Mouse (Mus musculus): ENCODE results near the gene Srgap2.
"Not testable (repeated sequence)": the region's sequence is repeated elsewhere in the genome, so short reads cannot be mapped to it uniquely, and the experiment has no call there.

Gene Srgap2

DNA sequence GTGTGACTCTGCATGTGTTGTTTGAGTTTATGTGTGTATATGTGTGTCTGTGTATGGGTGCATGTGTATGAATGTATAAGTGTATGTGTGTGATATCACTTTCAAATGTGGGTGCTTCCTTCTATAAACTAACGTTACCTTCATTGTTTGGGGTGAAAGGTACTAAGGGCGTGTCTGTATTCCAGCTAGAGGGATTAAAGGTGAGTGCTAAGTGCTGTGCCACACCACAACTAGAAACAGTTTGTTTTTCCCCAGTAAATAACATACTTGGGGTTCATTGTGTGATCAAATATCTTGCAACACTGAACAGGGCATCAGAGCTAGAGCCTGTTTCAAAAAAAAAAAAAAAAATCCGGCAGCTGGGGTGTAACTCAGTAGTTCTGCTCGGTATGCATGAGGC lies 245.4 kb downstream of the Srgap2 start:
- no peak for DNase-seq

- no peak for DNase-seq
Measured at GRCm38 (mm10) chr1:131280280-131280679, 246.9 kb downstream of the Srgap2 start.

- no peak for DNase-seq
Measured at GRCm38 (mm10) chr1:131279456-131279776, 247.7 kb downstream of the Srgap2 start, which contains the start of gene Ikbke. Ikbke (minus strand) TSS chr1:131279606.

DNA sequence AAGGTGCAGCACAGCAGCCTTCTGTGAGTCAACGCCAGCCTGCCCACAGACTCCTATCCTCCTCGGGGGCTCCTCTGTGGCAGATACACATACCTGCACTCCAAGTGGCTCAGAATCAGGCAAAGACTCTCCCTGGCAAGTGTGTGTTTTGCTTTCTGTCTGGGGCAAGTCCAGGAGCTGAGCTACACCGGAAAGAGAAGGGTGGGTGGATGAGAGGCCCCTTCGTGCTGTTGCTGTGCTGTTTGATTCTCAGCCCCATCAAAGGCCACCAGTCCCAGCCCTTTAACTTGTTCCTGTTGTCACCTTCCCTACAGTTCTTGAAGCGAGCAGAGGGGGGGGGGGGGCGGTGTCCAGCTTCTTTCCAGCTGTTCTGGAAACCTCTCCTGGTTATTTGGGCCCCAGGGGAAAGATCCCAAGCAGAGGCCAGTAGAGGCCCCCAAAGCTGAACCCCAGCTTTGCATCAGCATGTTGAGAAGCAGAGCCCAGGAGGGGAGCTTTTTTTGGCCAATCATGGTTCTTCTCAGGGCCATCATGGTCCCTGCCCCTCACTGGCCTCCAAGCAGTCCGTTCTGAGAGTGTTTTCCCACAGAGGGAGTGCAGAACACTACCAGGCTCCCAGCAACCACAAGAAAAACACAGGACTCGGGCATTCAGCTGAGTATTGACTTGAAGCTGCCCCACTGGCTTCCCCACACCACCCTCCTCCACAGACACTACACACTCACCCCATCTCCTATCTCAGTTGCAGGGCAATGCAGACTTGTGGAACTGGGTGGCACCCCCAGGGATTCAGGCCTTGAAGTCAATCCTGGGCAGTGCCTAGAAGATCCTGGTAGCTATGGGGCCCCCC lies 248.3 kb downstream of the Srgap2 start:
- no peak for DNase-seq

DNA sequence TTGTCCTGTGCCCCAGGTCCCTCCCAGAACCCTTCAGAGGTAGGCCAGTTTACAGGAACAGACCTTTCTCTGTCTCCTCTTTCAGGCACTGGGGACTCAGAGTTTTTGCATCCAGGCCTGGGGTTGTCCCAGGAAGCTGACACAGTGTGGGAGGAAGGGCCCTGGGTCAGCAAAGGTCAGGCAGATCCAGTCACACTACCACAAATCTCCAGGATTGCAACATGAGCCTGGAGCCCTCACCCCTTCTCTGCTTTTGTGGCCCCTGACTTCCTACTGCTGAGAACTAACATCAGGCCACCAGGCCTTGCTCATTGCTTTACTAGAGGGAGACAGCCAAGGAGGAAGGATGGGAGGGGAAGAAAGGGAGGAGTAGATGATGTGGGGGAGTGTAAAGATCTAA lies 250.3 kb downstream of the Srgap2 start:
- DNase-seq: no peak

- DNase-seq: no peak
Measured at GRCm38 (mm10) chr1:131275577-131275976, 251.6 kb downstream of the Srgap2 start.

GRCm38 (mm10) chr1:131274725-131275539 lies 252.2 kb downstream of the Srgap2 start:
- no peak for DNase-seq

DNA sequence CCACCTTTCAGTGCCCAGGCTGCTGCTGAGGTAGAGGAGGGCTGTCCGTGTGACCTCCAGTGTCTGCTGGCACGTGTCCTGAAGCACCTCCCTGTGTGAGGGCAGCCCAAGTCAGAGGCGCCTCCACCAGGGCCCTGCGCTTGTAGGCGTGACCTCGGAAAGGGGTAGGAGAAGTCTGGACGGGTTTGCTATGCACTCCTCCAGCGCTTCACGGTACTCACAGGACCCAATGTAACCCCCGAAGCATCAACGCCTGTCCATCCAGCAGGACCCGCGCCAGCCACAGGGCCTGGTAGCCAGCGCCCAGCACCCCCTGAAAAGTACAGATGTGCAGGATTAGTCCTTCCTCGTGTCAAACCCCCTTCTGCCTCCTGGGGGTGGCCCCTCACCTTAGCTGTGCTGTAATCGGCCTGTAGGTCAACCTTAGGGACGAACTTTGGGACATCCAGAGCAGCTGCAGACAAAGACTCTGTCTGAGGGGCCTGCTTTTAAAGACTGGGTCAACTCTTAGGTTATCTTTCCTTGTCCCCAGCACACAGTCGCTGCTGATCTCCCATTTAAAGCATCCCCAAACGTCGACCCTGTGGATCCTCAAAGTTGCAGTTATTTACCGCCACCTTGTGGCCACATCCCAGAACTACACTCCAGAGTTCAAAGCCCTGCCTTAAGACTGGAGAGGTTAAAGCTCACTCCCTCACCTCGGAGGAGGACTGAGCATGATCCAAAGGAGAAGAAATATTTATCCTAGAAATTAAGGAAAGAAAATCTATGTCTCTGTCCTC lies 257.2 kb downstream of the Srgap2 start:
- DNase-seq: peak; percentile 85 to 88

- DNase-seq: no peak
Measured at GRCm38 (mm10) chr1:131268776-131269175, 258.4 kb downstream of the Srgap2 start.

- no peak for DNase-seq
Measured at GRCm38 (mm10) chr1:131263905-131264304, 263.2 kb downstream of the Srgap2 start.

- DNase-seq: peak; percentile 73 to 86
Measured at GRCm38 (mm10) chr1:131260309-131260656, 266.9 kb downstream of the Srgap2 start.

GRCm38 (mm10) chr1:131259632-131260308 lies 267.4 kb downstream of the Srgap2 start:
- DNase-seq: no peak

- DNase-seq: no peak
Measured at GRCm38 (mm10) chr1:131257288-131257687, 269.9 kb downstream of the Srgap2 start.

GRCm38 (mm10) chr1:131252516-131253250 lies 274.5 kb downstream of the Srgap2 start:
- not testable (repeated sequence) for DNase-seq

GRCm38 (mm10) chr1:131246433-131247395 lies 280.4 kb downstream of the Srgap2 start:
- DNase-seq: peak; percentile 57 to 78

DNA sequence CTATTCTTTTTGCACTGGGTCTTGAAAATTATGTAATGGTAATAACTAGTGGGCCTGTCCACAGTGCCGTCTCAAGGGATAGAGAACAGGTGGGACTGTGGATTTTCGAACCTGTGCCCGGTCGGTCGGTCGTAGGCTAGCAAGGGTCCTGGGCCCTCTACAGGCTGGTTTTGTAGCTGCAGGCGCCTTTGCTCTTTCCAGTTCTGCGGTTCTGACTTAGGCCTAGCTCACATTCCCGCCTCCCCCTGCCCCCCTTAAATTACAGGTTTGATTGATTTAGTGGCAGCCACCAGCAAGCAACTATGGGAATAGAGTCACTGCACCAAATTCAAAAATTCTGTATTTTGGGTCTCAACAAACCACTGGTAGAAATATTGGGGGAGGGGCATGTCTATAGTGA lies 281.2 kb downstream of the Srgap2 start:
- peak; percentile 58 to 77 for DNase-seq

DNA sequence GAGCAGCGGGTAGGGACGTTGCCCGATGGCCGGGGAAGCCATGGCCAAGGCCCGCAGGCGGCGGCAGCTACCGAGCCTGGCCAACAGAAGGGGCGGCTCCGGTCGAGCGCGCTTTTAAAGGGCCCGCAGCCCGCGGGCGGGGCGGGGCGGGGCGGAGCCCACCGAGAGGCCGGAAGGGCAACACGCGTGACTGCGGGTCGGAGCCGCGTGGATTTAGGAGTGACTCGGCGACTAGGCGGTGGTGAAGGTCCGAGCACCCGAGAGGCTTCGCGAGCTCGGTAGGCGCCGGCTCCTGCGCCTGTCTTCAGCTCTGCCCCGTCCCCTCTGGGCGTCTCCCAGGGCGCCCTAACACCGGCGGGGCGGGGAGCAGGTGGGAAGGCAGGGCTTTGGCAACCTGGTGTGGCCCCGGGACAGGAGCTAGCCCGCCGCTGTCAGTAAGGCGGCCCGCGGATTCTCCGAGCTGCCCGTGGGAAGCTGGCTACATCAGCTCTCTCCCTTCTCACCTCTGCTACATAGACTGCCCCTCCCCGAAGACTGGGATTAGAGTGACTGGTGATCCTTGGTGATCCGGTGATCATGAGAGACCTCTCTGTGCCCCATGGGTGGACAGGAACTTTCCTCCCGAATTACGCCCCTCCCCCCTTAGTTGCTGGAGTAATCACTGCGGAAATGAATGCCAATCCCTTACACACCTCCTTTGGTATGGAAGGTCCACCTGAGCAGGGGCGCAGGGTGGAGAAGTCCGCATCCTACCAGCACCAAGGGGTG lies 281.9 kb downstream of the Srgap2 start, which contains the start of gene Rassf5:
Rassf5 (minus strand) TSS at position 170 of the 768 bp plus-strand sequence.
- DNase-seq: peak; percentile 91

DNA sequence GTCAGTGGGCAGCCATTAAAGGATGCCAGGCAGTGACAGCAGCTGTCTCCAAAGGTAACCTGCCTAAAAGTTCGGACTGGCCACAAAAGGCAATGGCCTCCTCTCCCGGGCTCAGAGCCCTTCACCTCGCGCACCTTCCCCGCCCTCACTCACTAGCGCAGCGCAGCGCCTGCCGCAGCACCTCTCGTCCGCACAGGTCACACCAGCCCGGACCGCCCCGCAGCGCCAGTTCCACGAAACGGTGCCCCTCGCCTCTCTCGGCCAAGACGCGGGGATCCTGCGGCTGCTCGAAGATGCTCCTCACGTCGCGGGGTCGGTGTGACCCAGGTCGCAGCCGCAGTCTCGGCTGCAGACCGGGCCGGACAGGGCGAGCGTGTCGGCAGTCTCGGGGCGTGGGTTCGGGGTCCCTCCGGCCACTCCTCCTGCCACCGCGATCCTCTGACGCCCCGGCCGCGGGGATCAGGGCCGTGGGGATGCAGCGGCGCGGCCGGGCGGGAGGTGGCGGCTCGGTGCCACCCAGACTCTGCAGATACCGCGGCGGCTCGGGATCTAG lies 282.5 kb downstream of the Srgap2 start:
- peak; percentile 68 to 73 for DNase-seq

DNA sequence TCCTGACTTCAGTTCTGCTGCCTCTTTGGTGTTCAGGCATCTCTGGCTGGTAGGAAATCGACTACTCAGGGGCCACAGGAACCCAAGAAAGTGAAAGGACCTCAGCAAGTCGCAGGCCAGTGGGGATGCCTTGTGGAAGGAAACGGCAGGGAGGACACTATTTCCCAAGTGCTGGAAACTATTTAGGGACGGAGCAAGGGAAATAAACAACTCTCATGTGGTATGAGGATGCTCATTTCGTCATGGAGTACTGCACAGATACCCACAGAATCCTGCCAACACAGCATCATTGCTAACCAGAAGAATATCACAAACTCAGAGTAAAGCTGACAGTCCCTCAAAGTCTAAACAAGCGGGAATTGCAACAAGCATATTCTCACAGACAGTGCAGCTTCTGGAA lies 284.2 kb downstream of the Srgap2 start:
- no peak for DNase-seq

Measured in cerebellum, postnatal 25 days (tissue).